Mouse (Mus musculus): Measurements from ENCODE around the gene Elfn1. TPM values are rescaled to one million over a fixed set of nuclear protein-coding genes. Genes with fewer than 3 reads are reported as not detected.

Gene Elfn1
- 16.4 and 17.0 TPM in 2 replicates for total RNA-seq (2021)
- long read RNA-seq = 0 reads

GRCm38 (mm10) chr5:139907714-139908242, at the start of gene Elfn1:
TSS of gene Elfn1 (plus strand) at chr5:139907943.
- no peak for DNase-seq

GRCm38 (mm10) chr5:139860328-139861104, 47.2 kb upstream of the Elfn1 start:
- DNase-seq = no peak

DNA sequence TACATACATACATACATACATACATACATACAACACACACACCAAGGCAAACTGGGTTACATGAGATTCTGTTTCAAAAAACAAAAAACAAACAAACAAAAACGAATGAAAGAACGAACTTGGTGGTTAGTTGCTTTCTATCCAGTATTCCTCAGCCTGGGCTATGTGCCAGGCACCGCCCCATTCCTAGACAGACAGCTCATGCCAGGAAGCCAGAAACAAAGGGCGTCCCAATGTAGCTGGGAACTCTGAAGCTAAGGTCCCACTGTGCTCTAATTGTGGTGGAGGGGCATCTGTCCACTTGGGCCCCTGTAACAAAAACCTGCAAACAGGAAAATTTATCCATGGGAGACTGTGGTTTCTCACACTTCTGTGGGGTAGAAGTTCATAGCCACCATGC, 45.0 kb upstream of the Elfn1 start:
- DNase-seq = peak; percentile 81

DNA sequence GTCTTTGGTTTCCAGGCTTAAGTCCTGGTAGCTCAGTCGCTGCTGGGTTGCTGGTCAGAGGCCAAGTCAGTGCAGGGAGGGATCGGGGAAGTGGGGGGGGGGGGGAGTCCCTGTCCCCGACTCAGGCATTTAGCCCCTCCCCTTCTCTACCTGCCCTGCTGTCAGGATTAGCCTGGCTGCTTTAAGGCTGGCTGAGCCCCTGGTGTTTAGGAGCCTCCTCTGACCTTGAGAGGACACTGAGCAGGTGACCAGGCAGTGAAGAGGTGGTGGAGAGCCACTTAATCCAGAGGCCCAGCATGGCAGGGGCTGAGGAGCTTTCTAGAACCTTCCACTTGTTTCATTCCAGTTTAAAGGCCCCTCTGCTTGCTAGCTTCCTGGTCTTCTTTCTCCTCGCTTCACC, 36.9 kb upstream of the Elfn1 start:
- no peak for DNase-seq

DNA sequence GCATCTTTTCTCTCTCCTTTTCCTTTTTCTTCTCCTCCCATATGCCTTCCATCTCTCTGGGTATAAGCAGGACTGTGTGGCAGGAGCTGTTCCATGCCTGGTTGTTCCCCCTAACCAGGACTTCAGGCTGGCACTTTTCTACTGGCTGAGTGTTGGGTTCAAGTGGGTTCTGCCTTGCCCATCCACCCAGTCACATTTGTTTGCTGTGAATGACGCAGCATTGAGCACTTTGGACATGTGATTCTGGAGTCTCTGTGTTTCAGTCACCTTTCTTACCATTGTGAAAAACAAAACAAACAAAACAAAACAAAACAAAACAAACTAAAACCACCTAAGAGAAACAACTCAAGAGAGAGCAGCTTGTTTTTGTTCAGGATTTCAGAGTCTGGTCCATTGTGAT, 36.2 kb upstream of the Elfn1 start:
- DNase-seq = no peak

DNA sequence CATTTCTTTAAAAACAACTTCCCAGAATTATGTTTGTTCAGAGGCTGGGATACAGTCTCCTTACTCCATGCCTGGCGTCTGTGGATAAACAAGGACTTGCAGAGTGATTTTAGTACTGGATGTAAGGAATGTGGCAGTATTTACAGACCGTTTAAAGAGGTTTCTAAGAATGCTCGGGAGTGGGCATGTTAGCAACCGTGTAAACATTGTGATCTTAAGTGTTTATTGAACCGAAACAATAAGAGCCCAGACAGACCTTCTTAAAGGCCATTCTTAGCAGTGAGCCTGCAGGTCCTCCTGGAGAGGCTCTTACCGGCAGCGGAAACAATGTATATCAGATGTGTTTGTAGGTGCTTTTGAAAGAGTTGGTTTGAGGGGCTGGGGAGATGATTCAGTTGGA, 30.2 kb upstream of the Elfn1 start:
- no peak for DNase-seq

- DNase-seq = no peak
These were observed 28.0 kb upstream of the Elfn1 start for GRCm38 (mm10) chr5:139879694-139880093.

GRCm38 (mm10) chr5:139881161-139881560, 26.6 kb upstream of the Elfn1 start:
- DNase-seq = no peak

DNA sequence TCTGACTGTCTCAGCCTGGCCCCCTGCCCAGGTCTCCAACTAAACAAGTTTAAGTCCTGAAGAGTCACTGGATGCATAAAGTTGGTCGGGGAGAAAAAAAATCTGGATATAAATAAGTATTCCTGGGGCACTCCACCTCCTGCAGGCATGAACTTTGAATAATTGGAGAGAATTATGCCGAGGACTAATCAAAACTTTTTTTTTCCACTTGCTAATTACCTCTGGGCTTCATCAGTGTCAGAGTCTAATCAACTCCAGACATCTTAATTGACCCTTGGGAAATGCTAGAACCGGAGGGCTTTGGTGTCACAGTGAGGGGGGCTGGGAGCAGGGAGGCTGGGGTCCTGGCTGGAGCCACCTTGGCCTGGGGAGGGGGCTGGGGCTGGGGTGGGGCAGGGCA, 19.1 kb upstream of the Elfn1 start:
- DNase-seq = no peak

GRCm38 (mm10) chr5:139889370-139889769, 18.4 kb upstream of the Elfn1 start:
- DNase-seq = no peak

DNA sequence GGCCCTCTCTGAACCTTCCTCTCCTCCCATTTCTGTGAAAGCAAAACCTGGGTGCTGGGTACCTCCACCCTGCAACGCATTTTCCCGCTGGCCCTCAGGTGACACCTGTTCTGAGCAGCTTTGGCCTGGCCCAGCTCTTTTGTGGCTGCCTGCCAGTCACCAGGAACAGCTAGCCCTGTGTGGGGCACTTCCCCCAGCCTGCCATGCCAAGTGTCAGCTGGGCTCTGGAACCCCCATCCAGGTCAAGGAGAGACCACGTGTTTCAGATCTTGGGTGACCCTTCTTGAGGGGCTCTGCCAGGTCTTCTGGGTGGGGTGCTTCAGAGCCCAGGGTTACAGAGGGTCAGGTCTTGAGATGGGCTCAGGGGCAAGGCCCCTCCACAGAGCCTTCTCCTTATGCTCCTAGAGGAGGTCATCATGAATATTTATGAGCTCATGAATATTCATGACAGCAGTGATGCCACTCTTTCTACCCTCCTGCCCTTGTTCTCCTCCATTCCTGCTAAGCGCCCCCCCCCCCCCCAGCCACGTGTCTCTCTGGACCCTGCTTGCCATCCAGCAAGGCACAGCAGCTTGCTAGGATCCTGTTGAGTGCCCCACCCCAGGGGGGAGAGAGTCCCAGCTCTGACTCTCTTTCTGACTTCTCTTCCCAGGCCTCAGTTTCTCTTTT, 15.3 kb upstream of the Elfn1 start:
- DNase-seq = no peak

GRCm38 (mm10) chr5:139892995-139893345, 14.8 kb upstream of the Elfn1 start:
- DNase-seq = peak; percentile 12

DNA sequence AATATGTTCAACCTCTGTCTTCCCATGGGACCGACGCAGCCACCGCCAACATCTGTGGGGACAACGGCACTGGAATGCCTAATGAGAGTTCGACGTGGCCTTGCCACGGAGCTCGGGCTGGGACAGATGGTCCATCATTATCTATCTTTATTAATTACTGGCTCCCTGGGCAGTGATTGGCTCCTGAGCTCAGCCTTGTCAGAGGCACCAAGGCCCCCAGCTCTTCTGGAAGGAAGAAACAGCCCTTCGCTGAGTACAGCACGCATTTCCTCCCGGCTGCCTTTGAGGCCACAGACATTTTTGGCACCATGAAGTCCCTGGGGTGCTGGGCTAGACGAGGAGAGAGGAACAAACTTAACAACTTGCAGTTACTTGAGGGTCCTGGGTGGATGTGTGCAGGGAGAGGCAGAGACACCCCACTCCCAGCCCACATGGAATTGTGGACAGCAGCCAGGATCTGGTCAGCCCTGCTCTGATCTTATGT, 13.7 kb upstream of the Elfn1 start:
- DNase-seq = no peak

DNA sequence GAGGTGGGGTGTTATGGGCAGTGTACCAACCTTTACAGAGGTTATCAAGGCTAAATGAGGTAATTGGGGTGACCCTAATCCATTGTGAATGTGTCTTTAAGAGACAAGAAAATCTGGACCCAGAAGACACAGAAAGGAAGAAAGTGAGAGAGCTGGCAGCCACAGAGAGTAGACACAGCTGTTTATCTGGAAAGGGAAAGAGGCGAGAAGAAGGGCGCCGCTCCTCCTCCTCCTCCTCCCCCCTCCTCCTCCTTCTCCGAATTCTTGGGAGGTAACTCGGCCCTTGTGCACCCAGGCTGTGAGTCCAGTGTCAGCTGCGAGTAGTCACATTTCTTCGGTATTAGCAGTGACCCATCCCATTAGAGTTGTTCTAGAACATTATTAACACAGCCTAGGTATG, 8.7 kb upstream of the Elfn1 start:
- DNase-seq = no peak

DNA sequence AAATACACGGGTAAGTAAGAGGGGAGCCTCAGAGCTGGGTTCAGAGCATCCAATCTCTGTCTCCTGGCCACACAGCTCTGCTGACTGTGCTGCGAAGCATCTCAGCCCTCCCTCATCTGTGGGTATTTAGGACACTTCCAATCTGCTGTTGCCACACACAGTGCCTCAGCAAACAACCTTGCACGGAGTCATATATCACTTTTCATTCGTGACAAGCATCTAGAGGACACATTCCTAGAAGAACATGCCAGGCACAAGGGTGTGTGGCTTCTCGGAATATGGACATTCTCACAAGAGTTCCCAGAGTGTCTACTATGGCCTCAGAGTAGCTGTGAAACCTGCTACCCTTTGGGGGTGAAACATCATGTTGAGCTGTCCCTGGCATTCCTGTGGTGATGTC, 2.6 kb upstream of the Elfn1 start:
- DNase-seq = no peak

- DNase-seq = no peak
These were observed 1.2 kb upstream of the Elfn1 start for GRCm38 (mm10) chr5:139906507-139906906.

GRCm38 (mm10) chr5:139907241-139907640, 502 bp upstream of the Elfn1 start:
- DNase-seq = peak; percentile 42

DNA sequence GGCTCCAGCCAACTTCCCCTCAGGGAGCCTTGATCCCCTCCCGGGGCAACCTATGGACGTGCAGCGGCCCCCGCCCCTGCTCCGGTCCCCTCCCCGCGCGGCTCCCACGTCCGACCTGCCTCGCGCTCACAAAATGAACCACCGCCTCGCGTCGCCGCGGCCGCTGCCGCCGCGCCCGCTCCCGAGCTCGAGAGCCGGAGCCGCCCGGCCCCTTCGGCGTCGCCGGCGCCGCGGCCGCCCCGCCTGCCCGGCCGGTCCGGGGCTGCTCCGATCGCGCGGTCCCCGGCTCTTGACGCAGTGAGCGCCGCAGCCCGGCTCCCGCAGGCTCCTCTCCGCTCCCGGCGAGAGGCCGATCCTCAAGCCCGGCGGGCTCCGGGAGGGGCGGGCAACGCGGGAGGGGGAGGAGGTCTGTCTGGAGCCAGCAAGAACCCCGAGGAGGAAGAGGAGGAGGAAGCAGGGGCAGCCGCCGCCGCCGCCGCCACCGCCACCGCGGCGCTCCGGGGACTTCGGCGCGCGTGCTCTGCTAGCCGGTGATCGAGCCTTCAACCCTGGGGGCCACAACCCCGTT, 584 bp downstream of the Elfn1 start:
- DNase-seq = peak; percentile 43

DNA sequence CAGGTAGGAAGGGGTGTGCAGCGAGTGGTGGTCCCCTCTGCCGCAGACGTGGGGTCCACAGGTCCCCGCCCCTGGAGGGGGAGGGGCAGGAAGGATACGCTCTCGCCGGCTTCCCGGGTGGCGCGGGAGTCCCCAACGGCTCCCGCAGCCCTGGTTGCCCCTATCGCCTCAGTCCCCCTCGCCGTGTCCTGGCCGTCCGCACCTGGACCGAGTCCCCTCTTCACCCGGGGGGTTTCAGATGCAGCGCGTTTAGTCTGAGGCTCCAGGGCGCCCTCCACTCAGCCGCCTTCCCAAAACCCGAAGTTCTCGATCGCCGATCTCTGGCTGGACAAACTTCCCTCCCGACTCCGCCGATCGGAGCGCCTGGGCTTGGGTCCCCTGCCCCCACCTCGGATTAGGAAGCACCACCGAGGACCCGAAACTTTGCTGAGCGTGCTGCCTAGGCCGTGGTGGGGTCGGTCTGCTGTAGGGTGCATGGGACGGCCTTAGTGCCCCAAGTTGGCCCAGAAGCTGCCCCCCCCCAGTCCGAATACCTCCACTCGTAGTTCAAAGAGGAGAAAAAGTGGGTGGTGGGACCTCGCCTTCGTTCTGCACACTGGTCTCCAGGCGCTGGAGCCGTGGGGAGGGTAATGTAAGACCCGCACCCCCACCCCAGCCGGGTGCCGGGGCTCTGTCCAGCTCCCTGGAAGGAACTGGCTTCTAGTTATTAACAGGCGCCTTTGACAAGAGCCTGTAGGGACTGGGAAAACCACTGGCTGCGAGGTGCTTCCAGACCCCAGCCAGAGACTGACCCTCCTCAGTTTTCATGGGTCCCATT, 1.3 kb downstream of the Elfn1 start:
- DNase-seq = no peak

- DNase-seq = no peak
These were observed 2.2 kb downstream of the Elfn1 start for GRCm38 (mm10) chr5:139909710-139910550.

DNA sequence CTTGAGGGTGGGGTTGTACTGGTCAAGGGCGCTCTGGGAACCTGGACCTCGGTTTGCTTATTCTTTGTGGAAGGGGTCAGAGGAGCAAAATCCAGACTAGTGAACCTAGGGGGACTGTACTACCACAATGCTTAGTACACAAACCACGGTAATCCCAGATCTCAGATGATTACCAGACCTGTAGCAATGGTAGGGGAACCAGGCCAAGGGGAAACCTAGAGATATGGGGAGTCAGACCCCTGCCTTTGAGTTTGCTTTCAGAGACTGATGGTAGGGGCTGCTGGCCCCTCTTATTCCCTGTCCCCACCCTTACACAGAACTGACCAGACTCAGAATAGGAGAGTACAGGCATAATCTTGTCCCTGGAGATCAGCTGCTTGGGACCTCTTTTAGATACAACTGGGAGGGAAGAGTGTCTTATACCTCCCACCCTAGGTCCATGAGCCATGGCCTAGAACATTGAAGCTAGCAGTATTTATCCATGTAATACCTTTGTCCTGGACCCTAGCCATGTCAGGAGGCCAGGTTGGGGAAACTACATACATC, 3.1 kb downstream of the Elfn1 start:
- DNase-seq = no peak

All from adrenal gland, postnatal 25 days (tissue).